Mouse (Mus musculus) thymus, adult 2 months (tissue): ENCODE data around the gene Dcaf17. TPM values are rescaled to one million over a fixed set of nuclear protein-coding genes. Genes with fewer than 3 reads are reported as not detected.

Experiments
- DNase-seq: peaks from one replicate; pipeline ENCODE4 v3.0.0; 2021
- H3K27ac ChIP-seq: fragments of 200-500 bp; 2 replicates; pipeline ENCODE4 v1.5.1; 2012; ENCODE audit warnings: low read length, control low read depth; ENCODE audit not compliant: control insufficient read depth, insufficient read depth
- H3K27me3 ChIP-seq: fragments of 200-500 bp; 2 replicates; pipeline ENCODE4 v1.6.1; 2012; ENCODE audit warnings: mild to moderate bottlenecking, low read length, moderate library complexity, mixed read lengths; ENCODE audit not compliant: control insufficient read depth, insufficient read depth
- H3K36me3 ChIP-seq: fragments of 200-500 bp; 2 replicates; pipeline ENCODE4 v1.6.1; 2012; ENCODE audit warnings: mild to moderate bottlenecking, low read length, moderate library complexity; ENCODE audit not compliant: control insufficient read depth, insufficient read depth
- H3K4me1 ChIP-seq: fragments of 200-500 bp; replicated peaks from 2 replicates; pipeline ENCODE4 v1.6.1; 2012; ENCODE audit warnings: low read length; ENCODE audit not compliant: control insufficient read depth, insufficient read depth
- H3K4me3 ChIP-seq: fragments of 200-500 bp; 2 replicates; pipeline ENCODE4 v1.5.1; 2012; ENCODE audit warnings: mild to moderate bottlenecking, low read length, control low read depth, moderate library complexity; ENCODE audit not compliant: control insufficient read depth, insufficient read depth
- CTCF ChIP-seq: fragments of 200-500 bp; IDR thresholded peaks from 2 replicates; pipeline ENCODE4 v1.5.1; 2012; ENCODE audit warnings: mild to moderate bottlenecking, control low read depth, low read length, moderate library complexity, borderline replicate concordance; ENCODE audit not compliant: control insufficient read depth, poor library complexity, insufficient read depth; ENCODE audit errors: extremely low read depth
- POLR2A ChIP-seq: fragments of 200-500 bp; IDR thresholded peaks from 2 replicates; pipeline ENCODE4 v1.6.1; 2012; ENCODE audit warnings: mild to moderate bottlenecking, low read length, control low read depth, moderate library complexity; ENCODE audit not compliant: control insufficient read depth, poor library complexity, insufficient read depth; ENCODE audit errors: extremely low read depth
- WGBS: fragments of 180-500 bp; shearing (Covaris S2); methylation state at CpG from one replicate; pipeline ENCODE4 v1.1.7; 2018; 5-methylcytosine and 5-hydroxymethylcytosine counted together
- polyA plus RNA-seq: library from polyadenylated mRNA; depleted of rRNA; stranded (reverse); fragments of >200 nt; gene quantifications from 2 replicates; pipeline ENCODE4 v1.2.3, GENCODE M21; 2012; rRNA removed

Gene Dcaf17
- 10.2 and 12.0 TPM in 2 replicates for polyA plus RNA-seq

DNA sequence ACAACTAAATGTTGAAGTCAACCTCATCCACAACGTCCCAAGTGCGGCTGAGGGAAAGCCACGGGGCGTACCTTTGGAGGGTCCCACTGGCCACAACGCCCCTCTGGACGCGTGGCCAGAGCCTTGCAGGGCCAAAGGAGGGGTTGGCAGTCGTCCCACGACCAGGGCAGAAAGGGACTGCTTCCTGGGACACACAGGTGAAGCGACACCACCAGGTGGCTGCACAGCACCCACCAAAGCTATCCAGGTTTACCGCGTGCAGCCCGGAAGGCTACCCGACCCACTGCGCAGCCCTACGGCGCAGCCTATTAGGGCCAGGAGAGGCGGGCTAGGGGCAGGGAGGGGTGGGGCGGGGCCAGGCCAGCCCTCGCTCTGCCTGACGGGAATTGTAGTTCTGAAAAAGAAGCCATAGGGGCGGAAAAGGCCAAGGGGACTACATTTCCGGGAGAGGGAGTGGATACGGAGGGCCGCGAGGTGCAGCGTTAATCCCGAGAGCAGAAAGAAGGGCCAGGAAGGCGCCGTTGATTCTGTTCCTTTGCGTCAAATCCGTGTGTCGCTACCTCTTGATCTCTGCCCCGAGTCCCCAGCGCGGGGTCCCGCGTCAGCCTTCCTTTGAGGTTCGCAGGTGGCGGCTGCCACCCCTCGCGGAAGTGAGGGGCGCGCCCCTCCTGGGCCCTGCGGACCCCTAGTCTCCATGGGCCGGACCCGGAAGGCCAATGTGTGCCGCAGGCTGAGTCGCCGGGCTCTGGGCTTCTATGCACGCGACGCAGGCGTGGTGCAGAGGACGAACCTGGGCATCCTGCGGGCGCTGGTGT lies at the start of gene Dcaf17, which contains the start of gene Mettl8:
Gene Dcaf17 (plus strand): TSS at position 29 of the 815 bp plus-strand sequence.
Gene Mettl8 (minus strand): TSS at position 284 of the 815 bp plus-strand sequence.
- under 1% methylated on average over 57 of the region's 57 CpGs for WGBS
- H3K27ac ChIP-seq: peak within 1 kb of the TSS; percentile 94
- no peaks in the 10 kb centered on the region for H3K27me3 ChIP-seq
- TF ChIP-seq POLR2A (peak; percentile 96), CTCF (peak; percentile 61)
- H3K4me3 ChIP-seq: peak within 1 kb of the TSS; percentile 92
- DNase-seq: peak; percentile 96
- peaks cover 2% of the 10 kb centered on the region; the same call in 1 of the 2 replicates for H3K36me3 ChIP-seq
- peaks cover 17% of the 10 kb centered on the region for H3K4me1 ChIP-seq

GRCm38 (mm10) chr2:71011816-71012215 lies 43.3 kb upstream of the Dcaf17 start:
- Histone ChIP-seq H3K4me1 (no peaks in the 10 kb centered on the region; the same call in 1 of the 2 replicates), H3K36me3 (peaks cover 4% of the 10 kb centered on the region; the same call in 1 of the 2 replicates), H3K4me3 (no peak overlapping the region), H3K27me3 (no peaks in the 10 kb centered on the region), H3K27ac (no peak overlapping the region)
- 100% methylated on average over 1 of the region's 1 CpGs for WGBS
- TF ChIP-seq POLR2A (no peak), CTCF (no peak)
- no peak for DNase-seq

- over 99% methylated on average over 7 of the region's 7 CpGs for WGBS
- DNase-seq: no peak
- TF ChIP-seq POLR2A (no peak), CTCF (no peak)
- Histone ChIP-seq H3K36me3 (peaks cover 4% of the 10 kb centered on the region), H3K4me1 (peaks cover 4% of the 10 kb centered on the region), H3K27me3 (no peaks in the 10 kb centered on the region), H3K27ac (no peak overlapping the region), H3K4me3 (no peak overlapping the region)
Measured at GRCm38 (mm10) chr2:71013521-71013920, 41.6 kb upstream of the Dcaf17 start.

DNA sequence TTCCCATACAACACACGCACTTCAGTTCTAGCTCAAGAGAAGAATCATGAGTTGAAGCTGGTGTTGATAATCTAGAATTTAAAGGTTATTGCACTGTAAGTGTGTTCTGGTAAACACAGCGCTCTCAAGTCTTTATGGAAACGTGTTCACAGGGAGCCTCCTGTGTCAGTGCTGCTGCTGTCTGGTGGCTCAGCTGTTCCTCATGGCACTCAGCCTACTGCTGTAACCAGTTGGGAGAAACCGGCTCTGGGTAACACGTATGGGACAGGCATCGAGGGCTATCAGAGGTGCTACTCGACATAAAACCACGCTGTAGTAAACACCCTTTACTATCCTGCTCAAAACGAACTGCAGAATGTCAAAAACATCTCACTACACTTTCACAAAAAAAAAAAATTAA lies 35.9 kb upstream of the Dcaf17 start:
- Histone ChIP-seq H3K4me1 (peaks cover 4% of the 10 kb centered on the region), H3K27me3 (no peaks in the 10 kb centered on the region), H3K27ac (no peak overlapping the region), H3K36me3 (peaks cover 4% of the 10 kb centered on the region), H3K4me3 (no peak overlapping the region)
- 98% methylated on average over 9 of the region's 9 CpGs for WGBS
- TF ChIP-seq POLR2A (no peak), CTCF (no peak)
- DNase-seq: no peak

- peaks cover 4% of the 10 kb centered on the region for H3K4me1 ChIP-seq
- peaks cover 4% of the 10 kb centered on the region for H3K36me3 ChIP-seq
- 90% methylated on average over 8 of the region's 8 CpGs for WGBS
- TF ChIP-seq CTCF: no peak
- no peak overlapping the region for H3K27ac ChIP-seq
- H3K4me3 ChIP-seq: no peak overlapping the region
- no peaks in the 10 kb centered on the region for H3K27me3 ChIP-seq
- DNase-seq: no peak
Measured at GRCm38 (mm10) chr2:71019704-71020375, 35.3 kb upstream of the Dcaf17 start.

GRCm38 (mm10) chr2:71020674-71021073 lies 34.5 kb upstream of the Dcaf17 start:
- Histone ChIP-seq H3K27me3 (no peaks in the 10 kb centered on the region), H3K27ac (no peak overlapping the region), H3K4me1 (peaks cover 8% of the 10 kb centered on the region), H3K4me3 (no peak overlapping the region), H3K36me3 (peaks cover 4% of the 10 kb centered on the region)
- TF ChIP-seq CTCF (no peak), POLR2A (no peak)
- no peak for DNase-seq
- 92% methylated on average over 8 of the region's 8 CpGs for WGBS
